Mouse (Mus musculus) small intestine, adult 2 months (tissue): ENCODE measurements around the gene Parn. TPM values are rescaled to one million over a fixed set of nuclear protein-coding genes. Genes with fewer than 3 reads are reported as not detected.

Experiments used
- H3K27ac ChIP-seq: fragments of 200-500 bp; 2 replicates; pipeline ENCODE4 v1.5.1; 2012; ENCODE audit warnings: low read depth, low read length, control low read depth, inconsistent platforms; ENCODE audit not compliant: insufficient read depth
- H3K27me3 ChIP-seq: fragments of 200-500 bp; 2 replicates; pipeline ENCODE4 v1.6.1; 2012; ENCODE audit warnings: mild to moderate bottlenecking, moderate library complexity, low read length, inconsistent platforms; ENCODE audit not compliant: control insufficient read depth, insufficient read depth
- H3K36me3 ChIP-seq: fragments of 200-500 bp; 2 replicates; pipeline ENCODE4 v1.6.1; 2012; ENCODE audit warnings: mild to moderate bottlenecking, low read length, control low read depth, inconsistent platforms; ENCODE audit not compliant: control insufficient read depth, insufficient read depth
- H3K4me1 ChIP-seq: fragments of 200-500 bp; 2 replicates; pipeline ENCODE4 v1.6.1; 2012; ENCODE audit warnings: low read length, inconsistent platforms, mixed read lengths; ENCODE audit not compliant: control insufficient read depth, insufficient read depth, insufficient read length
- H3K4me3 ChIP-seq: fragments of 200-500 bp; 2 replicates; pipeline ENCODE4 v1.5.1; 2012; ENCODE audit warnings: low read depth, mild to moderate bottlenecking, control low read depth, inconsistent platforms, low read length, moderate library complexity
- CTCF ChIP-seq: fragments of 200-500 bp; IDR thresholded peaks from 2 replicates; pipeline ENCODE4 v1.5.1; 2012; ENCODE audit warnings: low read depth, mild to moderate bottlenecking, control low read depth, inconsistent platforms, low read length, moderate library complexity, mixed read lengths; ENCODE audit not compliant: insufficient replicate concordance, insufficient read length; ENCODE audit errors: extremely low read depth
- POLR2A ChIP-seq: fragments of 200-500 bp; IDR thresholded peaks from 2 replicates; pipeline ENCODE4 v1.6.1; 2012; ENCODE audit warnings: low read depth, mild to moderate bottlenecking, control low read depth, inconsistent platforms, low read length, moderate library complexity
- WGBS: fragments of 180-500 bp; shearing (Covaris S2); methylation state at CpG from one replicate; pipeline ENCODE4 v1.1.7; 2018; 5-methylcytosine and 5-hydroxymethylcytosine counted together
- polyA plus RNA-seq: library from polyadenylated mRNA; depleted of rRNA; stranded (reverse); fragments of >200 nt; gene quantifications from 2 replicates; pipeline ENCODE4 v1.2.3, GENCODE M21; 2012

Gene Parn
- polyA plus RNA-seq, 1 experiment, result 9.5 TPM

- Histone ChIP-seq H3K4me3 (no peak overlapping the region), H3K27ac (peak overlapping the region; percentile 14; the same call in 1 of the 2 replicates), H3K4me1 (peaks cover 7% of the 10 kb centered on the region; the same call in 1 of the 2 replicates), H3K36me3 (0 out of 2 replicates have a peak, but pooled peaks cover 1% of the 10 kb centered on the region), H3K27me3 (no peaks in the 10 kb centered on the region)
- TF ChIP-seq POLR2A (no peak), CTCF (no peak)
- 20% methylated on average over 13 of the region's 13 CpGs for WGBS
These were observed 129.6 kb downstream of the Parn start for GRCm38 (mm10) chr16:13538213-13538932.

- Histone ChIP-seq H3K4me3 (no peak overlapping the region), H3K36me3 (0 out of 2 replicates have a peak, but pooled peaks cover 1% of the 10 kb centered on the region), H3K27me3 (no peaks in the 10 kb centered on the region), H3K4me1 (peaks cover 7% of the 10 kb centered on the region; the same call in 1 of the 2 replicates), H3K27ac (no peak overlapping the region)
- TF ChIP-seq CTCF, result no peak
- no peak for TF ChIP-seq POLR2A
- WGBS, result 79% methylated on average over 7 of the region's 7 CpGs
These were observed 131.6 kb downstream of the Parn start for GRCm38 (mm10) chr16:13536404-13536803.

- Histone ChIP-seq H3K4me3 (no peak overlapping the region), H3K4me1 (peaks cover 7% of the 10 kb centered on the region; the same call in 1 of the 2 replicates), H3K27me3 (no peaks in the 10 kb centered on the region), H3K27ac (no peak overlapping the region), H3K36me3 (0 out of 2 replicates have a peak, but pooled peaks cover 1% of the 10 kb centered on the region)
- WGBS, result 87% methylated on average over 12 of the region's 12 CpGs
- no peak for TF ChIP-seq CTCF
- TF ChIP-seq POLR2A, result no peak
These were observed 132.1 kb downstream of the Parn start for GRCm38 (mm10) chr16:13535856-13536255.

- no peaks in the 10 kb centered on the region for H3K27me3 ChIP-seq
- H3K36me3 ChIP-seq, result no peaks in the 10 kb centered on the region
- no peak overlapping the region for H3K27ac ChIP-seq
- no peaks in the 10 kb centered on the region for H3K4me1 ChIP-seq
- no peak for TF ChIP-seq CTCF
- TF ChIP-seq POLR2A, result no peak
- H3K4me3 ChIP-seq, result no peak overlapping the region
These were observed 135.1 kb downstream of the Parn start for GRCm38 (mm10) chr16:13532840-13533239.

- Histone ChIP-seq H3K36me3 (no peaks in the 10 kb centered on the region), H3K27ac (no peak overlapping the region), H3K27me3 (no peaks in the 10 kb centered on the region), H3K4me3 (no peak overlapping the region), H3K4me1 (no peaks in the 10 kb centered on the region)
- no peak for TF ChIP-seq POLR2A
- peak; percentile 22; the same call in 1 of the 2 replicates for TF ChIP-seq CTCF
- WGBS, result 89% methylated on average over 5 of the region's 5 CpGs
These were observed 136.7 kb downstream of the Parn start for GRCm38 (mm10) chr16:13531279-13531678.

- no peaks in the 10 kb centered on the region for H3K4me1 ChIP-seq
- H3K27ac ChIP-seq, result no peak overlapping the region
- no peaks in the 10 kb centered on the region for H3K36me3 ChIP-seq
- TF ChIP-seq CTCF, result no peak
- TF ChIP-seq POLR2A, result no peak
- 33% methylated on average over 6 of the region's 6 CpGs for WGBS
- H3K4me3 ChIP-seq, result no peak overlapping the region
- no peaks in the 10 kb centered on the region for H3K27me3 ChIP-seq
These were observed 146.6 kb downstream of the Parn start for GRCm38 (mm10) chr16:13521359-13521758.

GRCm38 (mm10) chr16:13520301-13520700 lies 147.7 kb downstream of the Parn start:
- Histone ChIP-seq H3K36me3 (no peaks in the 10 kb centered on the region), H3K4me1 (no peaks in the 10 kb centered on the region), H3K27me3 (no peaks in the 10 kb centered on the region), H3K27ac (no peak overlapping the region), H3K4me3 (no peak overlapping the region)
- no peak for TF ChIP-seq POLR2A
- no peak for TF ChIP-seq CTCF
- WGBS, result 81% methylated on average over 6 of the region's 6 CpGs
